Mouse (Mus musculus) frontal cortex, adult (tissue): ENCODE results near the gene Fntb.

Experiments used
- ATAC-seq: cut with Nextera tagmentation; 2 replicates; pipeline ENCODE4 v1.9.2; 2017; ENCODE audit warnings: mild to moderate bottlenecking, moderate library complexity, mixed read lengths; ENCODE audit not compliant: low TSS enrichment

Gene Fntb

GRCm38 (mm10) chr12:76954698-76955423, 189.5 kb downstream of the Fntb start:
- ATAC-seq = peak; percentile 70

- no peak for ATAC-seq
Measured at GRCm38 (mm10) chr12:76957688-76958087, 192.3 kb downstream of the Fntb start.

GRCm38 (mm10) chr12:76961052-76961931, 195.9 kb downstream of the Fntb start:
- ATAC-seq = peak; percentile 9

- ATAC-seq = peak; percentile 98
Measured at GRCm38 (mm10) chr12:76961932-76962891, 196.8 kb downstream of the Fntb start, which contains the start of gene Max. Gene Max, minus strand, starts transcription at chr12:76962201.

GRCm38 (mm10) chr12:76965089-76965488, 199.7 kb downstream of the Fntb start:
- ATAC-seq = no peak

GRCm38 (mm10) chr12:76965876-76966275, 200.5 kb downstream of the Fntb start:
- no peak for ATAC-seq
